Mouse (Mus musculus) ovary, adult 18-20 months (tissue): ENCODE results near the gene Scly.

Experiments
- DNase-seq: peaks from one replicate; pipeline ENCODE4 v3.0.0; 2022; ENCODE audit warnings: low spot score, mixed read lengths

The Scly gene

GRCm38 (mm10) chr1:91297799-91298744, at the start of gene Scly:
Gene Scly, plus strand, starts transcription at chr1:91298338.
- DNase-seq = peak; percentile 89

- DNase-seq = no peak
Observed at GRCm38 (mm10) chr1:91248970-91249369, 49.2 kb upstream of the Scly start.

GRCm38 (mm10) chr1:91249564-91250414, 48.3 kb upstream of the Scly start, which contains the start of gene Ube2f:
Gene Ube2f, plus strand, starts transcription at chr1:91250304.
- DNase-seq = peak; percentile 95

GRCm38 (mm10) chr1:91250415-91251147, 47.6 kb upstream of the Scly start:
- no peak for DNase-seq

- no peak for DNase-seq
Observed at GRCm38 (mm10) chr1:91251148-91251650, 46.9 kb upstream of the Scly start.

GRCm38 (mm10) chr1:91251927-91252326, 46.2 kb upstream of the Scly start:
- DNase-seq = no peak

GRCm38 (mm10) chr1:91257918-91258317, 40.2 kb upstream of the Scly start:
- DNase-seq = no peak

GRCm38 (mm10) chr1:91259794-91260193, 38.3 kb upstream of the Scly start:
- no peak for DNase-seq

- no peak for DNase-seq
Observed at GRCm38 (mm10) chr1:91262508-91262907, 35.6 kb upstream of the Scly start.

- no peak for DNase-seq
Observed at GRCm38 (mm10) chr1:91272260-91272659, 25.9 kb upstream of the Scly start.

GRCm38 (mm10) chr1:91276581-91276980, 21.6 kb upstream of the Scly start:
- DNase-seq = no peak

GRCm38 (mm10) chr1:91277480-91277879, 20.7 kb upstream of the Scly start:
- DNase-seq = no peak

GRCm38 (mm10) chr1:91278410-91279119, 19.6 kb upstream of the Scly start:
- DNase-seq = no peak

GRCm38 (mm10) chr1:91279126-91279525, 19.0 kb upstream of the Scly start:
- DNase-seq = no peak

GRCm38 (mm10) chr1:91282582-91282981, 15.6 kb upstream of the Scly start:
- DNase-seq = no peak

- no peak for DNase-seq
Observed at GRCm38 (mm10) chr1:91289375-91289774, 8.8 kb upstream of the Scly start.

GRCm38 (mm10) chr1:91292101-91292825, 5.9 kb upstream of the Scly start:
- no peak for DNase-seq

- no peak for DNase-seq
Observed at GRCm38 (mm10) chr1:91295544-91295943, 2.6 kb upstream of the Scly start.

- DNase-seq = no peak
Observed at GRCm38 (mm10) chr1:91299026-91299706, 1.0 kb downstream of the Scly start.
